Mouse (Mus musculus) lung, embryonic 14.5 days (tissue): ENCODE data around the gene Aldh1l1. TPM values are rescaled to one million over a fixed set of nuclear protein-coding genes. Genes with fewer than 3 reads are reported as not detected.

Source experiments
- ATAC-seq: fragments of 200-750 bp; cut with Nextera tagmentation; 2 replicates; pipeline ENCODE4 v1.8.0; 2017; ENCODE audit warnings: mild to moderate bottlenecking, moderate TSS enrichment, moderate library complexity; ENCODE audit not compliant: insufficient read depth
- DNase-seq: peaks from one replicate; pipeline ENCODE4 v3.0.0-alpha.2; 2015
- H3K27ac ChIP-seq: fragments of 300-500 bp; sonication (generic); 2 replicates; pipeline ENCODE4 v1.5.1; 2014; ENCODE audit warnings: low read depth, mild to moderate bottlenecking, moderate library complexity
- H3K27me3 ChIP-seq: fragments of 300-500 bp; sonication (generic); 2 replicates; pipeline ENCODE4 v1.6.1; 2014; ENCODE audit warnings: low read length, control low read depth; ENCODE audit not compliant: insufficient read depth
- H3K36me3 ChIP-seq: fragments of 300-500 bp; sonication (generic); 2 replicates; pipeline ENCODE4 v1.6.1; 2014; ENCODE audit warnings: control low read depth; ENCODE audit not compliant: insufficient read depth
- H3K4me1 ChIP-seq: fragments of 300-500 bp; sonication (generic); 2 replicates; pipeline ENCODE4 v1.6.1; 2014; ENCODE audit warnings: antibody characterized with exemption, control low read depth; ENCODE audit not compliant: insufficient read depth
- H3K4me2 ChIP-seq: fragments of 300-500 bp; sonication (generic); 2 replicates; pipeline ENCODE4 v1.6.1; 2014; ENCODE audit warnings: mild to moderate bottlenecking
- H3K4me3 ChIP-seq: fragments of 300-500 bp; sonication (generic); 2 replicates; pipeline ENCODE4 v1.5.1; 2014; ENCODE audit warnings: low read depth, low read length
- H3K9ac ChIP-seq: fragments of 300-500 bp; sonication (generic); 2 replicates; pipeline ENCODE4 v1.6.1; 2014
- H3K9me3 ChIP-seq: fragments of 300-500 bp; sonication (generic); 2 replicates; pipeline ENCODE4 v1.6.1; 2016; ENCODE audit warnings: low read depth, low read length, control low read depth
- CTCF ChIP-seq: IDR thresholded peaks from 2 replicates; pipeline ENCODE4 v1.5.1; 2016; ENCODE audit warnings: antibody characterized with exemption, low read depth
- WGBS: fragments of 180-500 bp; shearing (Covaris S2); extraction: QIAGEN DNeasy Blood & Tissue Kit; methylation state at CpG from one replicate; pipeline ENCODE4 v1.1.7; 2014; 5-methylcytosine and 5-hydroxymethylcytosine counted together
- polyA plus RNA-seq: library from polyadenylated mRNA; unstranded; fragments of >200 nt; fragmentation: Nextera tagmentation; extraction: Ambion mirVana; gene quantifications from 2 replicates; pipeline ENCODE4 v1.2.1, GENCODE M21; 2014

The Aldh1l1 gene
- polyA plus RNA-seq, 1 experiment from 2014 or later = 0.74 TPM

DNA sequence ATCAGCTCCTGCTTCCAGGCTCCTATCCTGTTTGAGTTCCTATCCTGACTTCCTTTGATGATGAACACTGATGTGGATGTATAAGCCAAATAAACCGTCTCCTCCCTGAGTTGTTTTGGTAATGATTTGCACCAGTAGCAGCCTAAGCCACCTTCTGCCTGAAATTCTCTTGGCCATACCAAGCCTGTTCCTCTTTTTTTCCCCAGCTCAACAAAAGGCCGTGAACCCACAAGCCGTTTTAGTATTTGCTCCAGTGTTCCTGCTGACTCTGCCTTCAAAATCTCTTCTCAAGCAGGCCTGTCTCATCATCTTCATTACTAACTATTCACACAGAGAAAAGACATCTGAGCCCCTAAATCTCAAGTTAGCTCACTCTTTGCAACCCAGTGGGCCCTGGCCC lies 7.9 kb downstream of the Aldh1l1 start:
- H3K9me3 ChIP-seq = no peaks in the 10 kb centered on the region
- no peak overlapping the region for H3K4me2 ChIP-seq
- no peak for DNase-seq
- no peak overlapping the region for H3K9ac ChIP-seq
- no peak overlapping the region for H3K27ac ChIP-seq
- H3K27me3 ChIP-seq = no peaks in the 10 kb centered on the region
- no peak for TF ChIP-seq CTCF
- H3K36me3 ChIP-seq = no peaks in the 10 kb centered on the region
- no peak overlapping the region for H3K4me3 ChIP-seq
- WGBS = 63% methylated on average over 3 of the region's 3 CpGs
- no peak for ATAC-seq
- H3K4me1 ChIP-seq = no peaks in the 10 kb centered on the region

DNA sequence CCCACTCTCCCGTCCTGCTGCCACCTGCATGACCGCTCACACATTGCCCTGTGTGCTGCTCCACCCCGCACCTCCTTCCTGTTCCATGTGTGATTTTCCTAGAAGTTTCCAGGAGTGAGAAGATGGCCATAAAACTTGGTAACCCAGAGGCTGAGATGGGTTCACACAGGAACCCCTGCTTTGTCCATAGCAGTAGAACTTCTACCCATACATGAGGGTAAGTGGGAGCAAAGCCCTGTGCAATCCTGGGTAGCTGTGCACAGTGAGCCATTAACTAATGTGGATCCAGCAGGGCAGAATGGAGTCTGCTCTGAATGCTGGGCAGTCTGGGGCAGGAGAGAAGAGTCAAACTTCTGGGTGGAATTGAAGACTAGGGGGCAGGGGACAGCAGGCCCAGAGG lies 8.3 kb downstream of the Aldh1l1 start:
- DNase-seq = no peak
- Histone ChIP-seq H3K9ac (no peak overlapping the region), H3K4me1 (no peaks in the 10 kb centered on the region), H3K36me3 (no peaks in the 10 kb centered on the region), H3K27me3 (no peaks in the 10 kb centered on the region), H3K27ac (no peak overlapping the region), H3K4me2 (no peak overlapping the region), H3K4me3 (no peak overlapping the region), H3K9me3 (no peaks in the 10 kb centered on the region)
- ATAC-seq = no peak
- TF ChIP-seq CTCF = no peak
- 86% methylated on average over 3 of the region's 3 CpGs for WGBS

DNA sequence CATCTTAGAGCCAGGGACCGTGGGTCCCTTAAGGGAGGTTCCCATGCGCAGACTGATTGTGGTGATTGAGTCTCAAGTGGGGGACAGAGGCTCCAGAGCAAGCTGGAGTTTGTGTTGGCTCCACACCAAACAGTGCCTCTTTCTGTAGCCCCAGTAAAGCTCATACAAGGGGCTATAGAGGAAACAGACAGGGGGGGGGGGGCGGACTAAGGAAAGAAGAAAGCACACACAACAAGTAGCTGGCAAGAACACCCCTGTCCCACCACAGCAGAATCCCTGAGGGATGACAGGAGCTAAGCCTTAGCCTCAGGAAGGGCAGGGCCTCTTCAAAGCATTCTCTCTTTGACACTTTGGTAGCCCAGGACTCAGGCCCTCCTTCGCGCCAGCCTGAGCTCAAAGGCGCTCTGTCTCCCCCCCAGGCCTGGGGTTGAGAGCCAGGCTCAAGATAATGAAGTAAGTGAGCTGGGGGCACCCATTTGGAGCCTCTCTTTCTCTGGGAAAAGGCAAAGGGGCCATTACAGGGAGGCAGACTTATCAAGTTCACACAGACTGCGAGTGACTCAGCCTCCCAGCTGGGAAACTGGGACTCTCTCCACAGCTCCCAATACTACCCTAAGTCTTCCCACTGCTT lies 9.2 kb downstream of the Aldh1l1 start:
- Histone ChIP-seq H3K4me1 (no peaks in the 10 kb centered on the region), H3K36me3 (no peaks in the 10 kb centered on the region), H3K27ac (no peak overlapping the region), H3K9ac (no peak overlapping the region), H3K9me3 (no peaks in the 10 kb centered on the region), H3K4me3 (no peak overlapping the region), H3K4me2 (no peak overlapping the region), H3K27me3 (no peaks in the 10 kb centered on the region)
- TF ChIP-seq CTCF = no peak
- no peak for ATAC-seq
- DNase-seq = no peak
- WGBS = 50% methylated on average over 6 of the region's 7 CpGs

DNA sequence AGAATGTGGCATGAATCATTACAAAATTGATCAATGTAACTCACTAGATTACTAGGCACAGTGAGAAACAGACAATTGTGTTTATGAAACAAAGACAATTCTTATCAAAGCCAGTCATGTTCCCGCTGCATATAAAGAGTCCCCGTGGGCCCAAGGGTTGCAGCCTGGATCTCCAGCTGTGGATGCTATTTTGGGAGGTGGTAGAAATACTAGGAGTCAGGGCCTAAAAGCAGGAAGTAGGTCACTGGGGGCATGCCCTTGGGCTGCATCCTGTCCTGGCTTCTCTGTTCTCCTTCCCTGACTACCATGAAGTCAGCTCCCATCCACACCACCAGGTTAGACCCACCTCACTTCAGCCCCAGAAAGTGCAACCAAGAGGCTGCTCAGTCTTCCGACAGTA lies 10.0 kb downstream of the Aldh1l1 start:
- Histone ChIP-seq H3K27ac (no peak overlapping the region), H3K27me3 (no peaks in the 10 kb centered on the region), H3K9ac (no peak overlapping the region), H3K4me2 (no peak overlapping the region), H3K9me3 (no peaks in the 10 kb centered on the region), H3K4me3 (no peak overlapping the region), H3K4me1 (no peaks in the 10 kb centered on the region), H3K36me3 (no peaks in the 10 kb centered on the region)
- no peak for ATAC-seq
- 59% methylated on average over 3 of the region's 3 CpGs for WGBS
- TF ChIP-seq CTCF = no peak
- DNase-seq = no peak

DNA sequence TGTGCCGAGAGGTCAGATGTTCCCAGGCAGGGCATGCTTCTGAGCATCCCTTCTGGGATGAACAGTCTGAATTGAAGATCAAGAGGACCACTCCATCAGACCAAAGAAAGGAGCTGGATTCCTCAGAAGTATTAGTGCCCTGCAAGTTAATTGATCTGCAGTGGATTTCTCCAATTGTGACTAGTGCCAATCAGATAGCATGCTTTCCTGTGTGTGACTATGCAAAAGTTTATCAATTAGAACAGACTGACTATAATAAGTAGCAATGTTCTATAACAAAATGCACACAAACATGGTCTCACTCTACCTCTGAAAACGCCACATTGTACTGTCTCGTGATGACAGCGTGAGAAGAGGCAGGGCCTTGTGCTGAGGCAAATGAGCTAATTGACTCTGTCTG lies 13.3 kb downstream of the Aldh1l1 start:
- no peaks in the 10 kb centered on the region for H3K36me3 ChIP-seq
- TF ChIP-seq CTCF = no peak
- H3K4me2 ChIP-seq = no peak overlapping the region
- H3K4me1 ChIP-seq = no peaks in the 10 kb centered on the region
- no peaks in the 10 kb centered on the region for H3K9me3 ChIP-seq
- no peak overlapping the region for H3K27ac ChIP-seq
- no peak for DNase-seq
- ATAC-seq = no peak
- H3K9ac ChIP-seq = no peak overlapping the region
- H3K4me3 ChIP-seq = no peak overlapping the region
- no peaks in the 10 kb centered on the region for H3K27me3 ChIP-seq
- WGBS = 64% methylated on average over 4 of the region's 4 CpGs

DNA sequence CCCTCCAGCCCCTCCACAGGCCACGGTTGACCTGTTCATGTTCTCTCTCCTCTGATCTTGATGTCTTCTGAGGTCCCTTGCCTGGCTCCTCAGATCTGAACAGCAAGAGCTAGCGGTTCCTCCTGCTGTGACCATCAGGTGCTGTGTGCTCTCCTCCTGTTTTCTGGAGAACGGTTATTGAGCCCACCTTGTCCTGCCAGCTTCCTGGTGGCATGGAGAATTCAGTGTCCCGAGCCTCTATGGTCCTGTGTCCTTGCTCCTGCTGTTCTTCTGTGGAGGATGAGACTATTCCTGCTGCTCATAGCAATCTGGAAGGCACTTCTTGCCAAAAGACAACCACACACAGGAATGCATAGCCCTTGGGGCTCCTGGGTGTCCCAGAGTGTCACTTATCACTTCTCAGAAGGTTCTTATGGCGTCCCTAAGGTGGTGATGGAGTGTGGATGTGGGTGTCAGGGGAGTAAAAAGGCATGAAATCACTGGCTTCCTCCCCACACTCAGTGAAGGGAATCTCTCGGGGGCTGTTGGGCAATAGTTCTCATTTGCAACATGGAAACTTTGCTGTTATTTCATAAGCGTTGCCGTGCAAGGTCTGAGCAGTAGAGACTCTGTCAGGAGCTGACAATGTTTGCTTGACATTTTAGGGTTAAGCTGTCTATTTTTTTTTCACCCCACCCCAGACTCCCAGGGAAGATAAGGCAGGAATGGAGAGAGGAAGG lies 15.2 kb downstream of the Aldh1l1 start:
- DNase-seq = no peak
- no peak for TF ChIP-seq CTCF
- 50% methylated on average over 8 of the region's 8 CpGs for WGBS
- ATAC-seq = no peak
- Histone ChIP-seq H3K27ac (no peak overlapping the region), H3K4me3 (no peak overlapping the region), H3K9me3 (no peaks in the 10 kb centered on the region), H3K36me3 (no peaks in the 10 kb centered on the region), H3K4me1 (peaks cover 10% of the 10 kb centered on the region; the same call in 1 of the 2 replicates), H3K4me2 (no peak overlapping the region), H3K27me3 (no peaks in the 10 kb centered on the region), H3K9ac (no peak overlapping the region)

DNA sequence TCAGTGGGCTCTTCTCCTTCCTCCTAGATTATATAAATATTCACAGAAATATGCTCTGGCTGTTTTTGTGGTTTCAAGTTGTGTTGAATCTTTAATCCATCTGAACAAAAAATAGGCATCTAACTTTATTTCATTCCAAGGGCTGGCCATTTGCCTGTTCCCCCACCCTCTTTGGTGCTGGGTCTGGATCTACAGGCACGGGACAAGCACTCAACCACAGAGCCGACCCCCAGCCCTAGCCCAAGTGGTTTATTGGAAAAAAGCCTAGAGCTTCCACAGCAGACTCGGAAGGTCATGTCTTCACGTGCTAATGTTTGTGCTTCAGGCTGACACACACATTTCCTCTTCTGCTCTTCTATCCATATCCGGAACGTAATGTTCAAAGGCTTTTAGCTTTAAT lies 19.7 kb downstream of the Aldh1l1 start:
- DNase-seq (peak; percentile 63), ATAC-seq (0 out of 2 replicates have a peak, but pooled peaks have one; percentile 30)
- TF ChIP-seq CTCF = no peak
- H3K9me3 ChIP-seq = no peaks in the 10 kb centered on the region
- H3K36me3 ChIP-seq = no peaks in the 10 kb centered on the region
- peak overlapping the region; percentile 38; the same call in 1 of the 2 replicates for H3K27ac ChIP-seq
- peaks cover 32% of the 10 kb centered on the region for H3K4me1 ChIP-seq
- WGBS = 10% methylated on average over 6 of the region's 6 CpGs
- no peak overlapping the region for H3K4me2 ChIP-seq
- H3K27me3 ChIP-seq = no peaks in the 10 kb centered on the region
- H3K9ac ChIP-seq = no peak overlapping the region
- no peak overlapping the region for H3K4me3 ChIP-seq
